Mouse (Mus musculus): ENCODE data around the gene Pcna.
"Not testable (repeated sequence)": the region's sequence is repeated elsewhere in the genome, so short reads cannot be mapped to it uniquely, and the experiment has no call there.

The Pcna gene

GRCm38 (mm10) chr2:132278273-132278853 lies 25.2 kb upstream of the Pcna start:
- DNase-seq (ENCODE audit: low read depth in 1 of 2, low spot score in 2 of 2): no peak

- no peak for DNase-seq (ENCODE audit: low read depth in 1 of 2, low spot score in 2 of 2)
Observed at GRCm38 (mm10) chr2:132276249-132276648, 23.1 kb upstream of the Pcna start.

- DNase-seq (ENCODE audit: low read depth in 1 of 2, low spot score in 2 of 2): no peak
Observed at GRCm38 (mm10) chr2:132275527-132275926, 22.4 kb upstream of the Pcna start.

GRCm38 (mm10) chr2:132272694-132273389 lies 19.7 kb upstream of the Pcna start:
- no peak for DNase-seq (ENCODE audit: low read depth in 1 of 2, low spot score in 2 of 2)

GRCm38 (mm10) chr2:132270331-132270951 lies 17.3 kb upstream of the Pcna start:
- no peak for DNase-seq (ENCODE audit: low read depth in 1 of 2, low spot score in 2 of 2)

GRCm38 (mm10) chr2:132269217-132269616 lies 16.1 kb upstream of the Pcna start:
- peak in 1 of 2 experiments; percentile 19 for DNase-seq (ENCODE audit: low read depth in 1 of 2, low spot score in 2 of 2)

GRCm38 (mm10) chr2:132266086-132266485 lies 13.0 kb upstream of the Pcna start:
- DNase-seq (ENCODE audit: low read depth in 1 of 2, low spot score in 2 of 2): peak; percentile 46 to 57

- DNase-seq (ENCODE audit: low read depth in 1 of 2, low spot score in 2 of 2): no peak
Observed at GRCm38 (mm10) chr2:132265196-132265595, 12.1 kb upstream of the Pcna start.

- no peak for DNase-seq (ENCODE audit: low read depth in 1 of 2, low spot score in 2 of 2)
Observed at GRCm38 (mm10) chr2:132264266-132264710, 11.2 kb upstream of the Pcna start.

- DNase-seq (ENCODE audit: low read depth in 1 of 2, low spot score in 2 of 2): no peak
Observed at GRCm38 (mm10) chr2:132263421-132264265, 10.5 kb upstream of the Pcna start.

GRCm38 (mm10) chr2:132262879-132263398 lies 9.8 kb upstream of the Pcna start, which contains the start of gene Cds2:
Cds2 (plus strand) TSS chr2:132263148.
- peak; percentile 98 to 99 for DNase-seq (ENCODE audit: low read depth in 1 of 2, low spot score in 2 of 2)

- DNase-seq (ENCODE audit: low read depth in 1 of 2, low spot score in 2 of 2): no peak
Observed at GRCm38 (mm10) chr2:132262175-132262574, 9.1 kb upstream of the Pcna start.

GRCm38 (mm10) chr2:132260601-132261000 lies 7.5 kb upstream of the Pcna start:
- no peak for DNase-seq (ENCODE audit: low read depth in 1 of 2, low spot score in 2 of 2)

- no peak for DNase-seq (ENCODE audit: low read depth in 1 of 2, low spot score in 2 of 2)
Observed at GRCm38 (mm10) chr2:132257350-132258068, 4.4 kb upstream of the Pcna start.

GRCm38 (mm10) chr2:132253603-132254002 lies 489 bp upstream of the Pcna start:
- DNase-seq (ENCODE audit: low read depth in 1 of 2, low spot score in 2 of 2): no peak

- no peak for DNase-seq (ENCODE audit: low read depth in 1 of 2, low spot score in 2 of 2)
Observed at GRCm38 (mm10) chr2:132251911-132252310, 1.2 kb downstream of the Pcna start.

GRCm38 (mm10) chr2:132247539-132248313 lies 5.4 kb downstream of the Pcna start, which contains the start of gene Tmem230:
Tmem230 (minus strand) TSS chr2:132247807.
- peak; percentile 82 to 90 for DNase-seq (ENCODE audit: low read depth in 1 of 2, low spot score in 2 of 2)

GRCm38 (mm10) chr2:132243370-132243769 lies 9.7 kb downstream of the Pcna start:
- no peak for DNase-seq (ENCODE audit: low read depth in 1 of 2, low spot score in 2 of 2)

GRCm38 (mm10) chr2:132240457-132240856 lies 12.7 kb downstream of the Pcna start:
- DNase-seq (ENCODE audit: low read depth in 1 of 2, low spot score in 2 of 2): not testable (repeated sequence)

GRCm38 (mm10) chr2:132239434-132239833 lies 13.7 kb downstream of the Pcna start:
- DNase-seq (ENCODE audit: low read depth in 1 of 2, low spot score in 2 of 2): not testable (repeated sequence)
